Mouse (Mus musculus): Measurements from ENCODE around the gene Ambp. TPM values are rescaled to one million over a fixed set of nuclear protein-coding genes. Genes with fewer than 3 reads are reported as not detected.

Gene Ambp
- total RNA-seq (2014; fragmentation: Nextera tagmentation) = not detected in 2 replicates
- total RNA-seq (2017) = not detected in 2 replicates
- polyA plus RNA-seq (2012) = not detected in 2 replicates

GRCm38 (mm10) chr4:63154699-63155098 is at the start of gene Ambp:
TSS of gene Ambp (minus strand) at chr4:63154799.
- no peak for TF ChIP-seq POLR2AphosphoS5 (IDR thresholded peaks at IDR 0.05; ENCODE audit: insufficient replicate concordance, low read depth, low read length)
- TF ChIP-seq CTCF (IDR thresholded peaks at IDR 0.05; ENCODE audit: low read depth, low read length) = no peak
- TF ChIP-seq TAL1 (conservative IDR thresholded peaks at IDR 0.05; ENCODE audit: low read depth, low read length) = no peak
- TF ChIP-seq GATA1 (IDR thresholded peaks at IDR 0.05; ENCODE audit: borderline replicate concordance, low read length) = no peak
- TF ChIP-seq GATA2 (IDR thresholded peaks at IDR 0.05; ENCODE audit: borderline replicate concordance, low read depth, low read length) = no peak
- H3K27me3 ChIP-seq (ENCODE audit: insufficient read depth, low read length) = no peaks in the 10 kb centered on the region
- H3K9me3 ChIP-seq (replicated peaks) = peaks cover 84% of the 10 kb centered on the region
- DNase-seq (ENCODE audit: low spot score) (no peak), ATAC-seq (ENCODE audit: extremely low read depth, insufficient number of reproducible peaks, low FRiP score, poor library complexity, severe bottlenecking) (no peak)
- no peak within 1 kb of the TSS for H3K4me3 ChIP-seq (ENCODE audit: low read depth, low read length)
- no peaks in the 10 kb centered on the region for H3K4me1 ChIP-seq (ENCODE audit: insufficient read depth, low read depth, low read length)
- no peaks in the 10 kb centered on the region for H3K36me3 ChIP-seq (replicated peaks)

- Histone ChIP-seq H3K36me3 (replicated peaks) (no peaks in the 10 kb centered on the region), H3K27me3 (ENCODE audit: insufficient read depth, low read length) (no peaks in the 10 kb centered on the region), H3K9me3 (replicated peaks) (peaks cover 96% of the 10 kb centered on the region), H3K4me3 (ENCODE audit: low read depth, low read length) (no peak overlapping the region), H3K4me1 (ENCODE audit: insufficient read depth, low read depth, low read length) (no peaks in the 10 kb centered on the region)
- no peak for DNase-seq (ENCODE audit: low spot score)
- TF ChIP-seq CTCF (IDR thresholded peaks at IDR 0.05; ENCODE audit: low read depth, low read length) (no peak), POLR2AphosphoS5 (IDR thresholded peaks at IDR 0.05; ENCODE audit: insufficient replicate concordance, low read depth, low read length) (no peak), GATA1 (IDR thresholded peaks at IDR 0.05; ENCODE audit: borderline replicate concordance, low read length) (no peak), TAL1 (conservative IDR thresholded peaks at IDR 0.05; ENCODE audit: low read depth, low read length) (no peak), GATA2 (IDR thresholded peaks at IDR 0.05; ENCODE audit: borderline replicate concordance, low read depth, low read length) (no peak)
- no peak for ATAC-seq (ENCODE audit: extremely low read depth, insufficient number of reproducible peaks, low FRiP score, poor library complexity, severe bottlenecking)
Measured at GRCm38 (mm10) chr4:63203874-63204273, 49.3 kb upstream of the Ambp start.

- Histone ChIP-seq H3K9me3 (replicated peaks) (peaks cover 79% of the 10 kb centered on the region), H3K27me3 (ENCODE audit: insufficient read depth, low read length) (no peaks in the 10 kb centered on the region), H3K36me3 (replicated peaks) (no peaks in the 10 kb centered on the region), H3K4me3 (ENCODE audit: low read depth, low read length) (no peak overlapping the region), H3K4me1 (ENCODE audit: insufficient read depth, low read depth, low read length) (no peaks in the 10 kb centered on the region)
- TF ChIP-seq CTCF (IDR thresholded peaks at IDR 0.05; ENCODE audit: low read depth, low read length) (no peak), TAL1 (conservative IDR thresholded peaks at IDR 0.05; ENCODE audit: low read depth, low read length) (no peak), POLR2AphosphoS5 (IDR thresholded peaks at IDR 0.05; ENCODE audit: insufficient replicate concordance, low read depth, low read length) (no peak), GATA2 (IDR thresholded peaks at IDR 0.05; ENCODE audit: borderline replicate concordance, low read depth, low read length) (no peak)
- ATAC-seq (ENCODE audit: extremely low read depth, insufficient number of reproducible peaks, low FRiP score, poor library complexity, severe bottlenecking) (no peak), DNase-seq (ENCODE audit: low spot score) (no peak)
Measured at GRCm38 (mm10) chr4:63199366-63199765, 44.8 kb upstream of the Ambp start.

- TF ChIP-seq GATA2 (IDR thresholded peaks at IDR 0.05; ENCODE audit: borderline replicate concordance, low read depth, low read length) (no peak), GATA1 (IDR thresholded peaks at IDR 0.05; ENCODE audit: borderline replicate concordance, low read length) (no peak), POLR2AphosphoS5 (IDR thresholded peaks at IDR 0.05; ENCODE audit: insufficient replicate concordance, low read depth, low read length) (no peak), TAL1 (conservative IDR thresholded peaks at IDR 0.05; ENCODE audit: low read depth, low read length) (no peak), CTCF (IDR thresholded peaks at IDR 0.05; ENCODE audit: low read depth, low read length) (no peak)
- no peaks in the 10 kb centered on the region for H3K36me3 ChIP-seq (replicated peaks)
- DNase-seq (ENCODE audit: low spot score) (no peak), ATAC-seq (ENCODE audit: extremely low read depth, insufficient number of reproducible peaks, low FRiP score, poor library complexity, severe bottlenecking) (no peak)
- H3K4me1 ChIP-seq (ENCODE audit: insufficient read depth, low read depth, low read length) = no peaks in the 10 kb centered on the region
- no peaks in the 10 kb centered on the region for H3K27me3 ChIP-seq (ENCODE audit: insufficient read depth, low read length)
- H3K4me3 ChIP-seq (ENCODE audit: low read depth, low read length) = no peak overlapping the region
- peaks cover 76% of the 10 kb centered on the region for H3K9me3 ChIP-seq (replicated peaks)
Measured at GRCm38 (mm10) chr4:63194366-63194765, 39.8 kb upstream of the Ambp start.

GRCm38 (mm10) chr4:63191641-63192040 is 37.0 kb upstream of the Ambp start:
- no peak overlapping the region for H3K4me3 ChIP-seq (ENCODE audit: low read depth, low read length)
- ATAC-seq (ENCODE audit: extremely low read depth, insufficient number of reproducible peaks, low FRiP score, poor library complexity, severe bottlenecking) (no peak), DNase-seq (ENCODE audit: low spot score) (no peak)
- TF ChIP-seq TAL1 (conservative IDR thresholded peaks at IDR 0.05; ENCODE audit: low read depth, low read length) (no peak), GATA2 (IDR thresholded peaks at IDR 0.05; ENCODE audit: borderline replicate concordance, low read depth, low read length) (no peak)
- no peaks in the 10 kb centered on the region for H3K4me1 ChIP-seq (ENCODE audit: insufficient read depth, low read depth, low read length)
- H3K27me3 ChIP-seq (ENCODE audit: insufficient read depth, low read length) = no peaks in the 10 kb centered on the region
- H3K9me3 ChIP-seq (replicated peaks) = peaks cover 79% of the 10 kb centered on the region
- no peaks in the 10 kb centered on the region for H3K36me3 ChIP-seq (replicated peaks)

- Histone ChIP-seq H3K36me3 (replicated peaks) (no peaks in the 10 kb centered on the region), H3K9me3 (replicated peaks) (peaks cover 91% of the 10 kb centered on the region), H3K4me3 (ENCODE audit: low read depth, low read length) (no peak overlapping the region), H3K4me1 (ENCODE audit: insufficient read depth, low read depth, low read length) (no peaks in the 10 kb centered on the region), H3K27me3 (ENCODE audit: insufficient read depth, low read length) (no peaks in the 10 kb centered on the region)
- DNase-seq (ENCODE audit: low spot score) (no peak), ATAC-seq (ENCODE audit: extremely low read depth, insufficient number of reproducible peaks, low FRiP score, poor library complexity, severe bottlenecking) (no peak)
- TF ChIP-seq CTCF (IDR thresholded peaks at IDR 0.05; ENCODE audit: low read depth, low read length) = no peak
- no peak for TF ChIP-seq TAL1 (conservative IDR thresholded peaks at IDR 0.05; ENCODE audit: low read depth, low read length)
- TF ChIP-seq POLR2AphosphoS5 (IDR thresholded peaks at IDR 0.05; ENCODE audit: insufficient replicate concordance, low read depth, low read length) = no peak
- TF ChIP-seq GATA1 (IDR thresholded peaks at IDR 0.05; ENCODE audit: borderline replicate concordance, low read length) = no peak
- TF ChIP-seq GATA2 (IDR thresholded peaks at IDR 0.05; ENCODE audit: borderline replicate concordance, low read depth, low read length) = no peak
Measured at GRCm38 (mm10) chr4:63186281-63186870, 31.8 kb upstream of the Ambp start.
